Mouse (Mus musculus): ENCODE data around the gene Cnot9. TPM values are rescaled to one million over a fixed set of nuclear protein-coding genes. Genes with fewer than 3 reads are reported as not detected.

The Cnot9 gene
- polyA plus RNA-seq (2014; fragmentation: Illumina TruSeq; extraction: RNeasy Lipid Tissue Mini Kit (QIAGEN cat#74804); ENCODE audit: low read depth, low replicate concordance) = 22.3 TPM

DNA sequence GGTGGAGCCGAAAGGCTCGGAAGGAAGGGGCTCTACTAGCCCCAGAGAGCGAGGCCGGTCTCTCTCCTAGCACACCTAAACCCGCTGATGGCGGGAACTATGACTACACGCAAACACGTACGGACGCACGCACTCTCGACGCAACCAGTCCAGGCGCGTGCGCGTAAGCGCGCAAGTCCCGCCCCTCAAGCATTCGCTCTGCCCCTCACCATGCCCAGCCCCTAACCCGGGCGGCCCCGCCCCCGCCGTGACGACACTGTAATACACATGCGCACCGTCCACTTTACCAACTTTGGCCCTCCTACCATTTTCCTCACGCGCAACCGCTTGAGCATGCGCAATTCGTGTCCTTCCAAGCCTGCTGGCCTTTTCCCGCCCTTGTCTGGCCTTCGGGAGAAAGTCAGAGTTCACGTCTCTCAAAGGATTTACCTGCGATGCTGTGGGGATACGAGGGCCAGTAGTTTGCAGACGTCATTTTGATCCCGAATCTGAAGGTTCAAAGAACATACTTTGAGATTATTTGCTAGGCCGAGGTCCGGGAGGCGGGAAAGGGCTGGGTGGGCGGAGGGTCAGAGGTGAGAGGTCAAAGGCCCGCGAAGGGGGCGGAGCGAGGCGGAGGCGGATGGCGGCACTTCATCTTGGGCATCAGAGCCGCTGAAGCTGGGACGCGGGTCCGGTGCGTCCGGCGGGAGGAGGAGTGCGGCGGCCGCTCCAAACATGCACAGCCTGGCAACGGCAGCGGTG is at the start of gene Cnot9:
Gene Cnot9 (plus strand): TSS at position 338 of the 744 bp plus-strand sequence.

DNA sequence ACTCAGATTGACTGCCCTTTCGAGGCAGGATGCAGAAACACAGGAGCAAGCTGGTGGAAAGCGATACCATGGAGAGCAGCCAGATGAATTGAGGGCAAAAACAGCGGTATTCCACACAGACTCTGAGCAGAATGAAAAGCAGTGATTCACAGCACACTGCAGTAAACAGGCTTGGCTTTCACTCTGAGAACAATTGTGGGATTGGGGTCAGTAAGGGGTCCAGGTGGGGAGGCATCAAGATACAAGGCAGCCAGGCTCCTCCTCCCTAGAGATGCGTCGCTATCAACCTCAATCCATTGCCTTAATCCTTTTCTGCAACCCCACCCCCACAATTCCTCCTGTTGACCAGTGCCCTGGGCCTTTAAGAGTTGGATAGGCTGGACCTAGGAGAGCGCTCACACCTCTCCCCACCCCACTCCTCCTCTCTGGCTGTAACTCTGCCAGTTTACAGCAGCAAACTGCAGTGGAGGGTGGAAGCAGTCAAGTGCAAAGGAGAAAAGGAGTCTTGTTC is 36.6 kb downstream of the Cnot9 start, which contains the start of gene Plcd4:
Gene Plcd4 (plus strand): TSS at position 438 of the 511 bp plus-strand sequence.

DNA sequence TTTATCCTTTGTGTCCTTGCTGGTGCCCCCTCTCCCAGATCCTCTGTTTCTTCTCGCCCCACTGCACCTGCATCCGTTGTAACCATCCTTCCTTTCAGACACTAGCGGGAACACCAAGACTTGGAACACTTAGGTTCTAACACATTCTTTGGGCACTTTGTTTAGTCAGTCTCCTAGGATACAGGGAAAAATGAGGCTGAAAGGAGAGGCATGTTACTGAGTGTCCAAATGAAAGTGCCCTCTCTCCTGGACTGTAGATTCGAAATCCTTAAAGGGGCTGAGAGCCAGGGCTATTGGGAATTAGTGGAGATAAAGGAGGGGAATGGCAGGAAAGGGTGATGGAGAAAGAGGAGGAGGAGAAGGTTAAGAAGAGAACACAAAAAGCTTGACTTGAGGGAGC is 38.3 kb downstream of the Cnot9 start, which contains the start of gene Usp37:
Gene Usp37 (minus strand): TSS at position 101 of the 400 bp plus-strand sequence.

Other genes starting within 250 kb of the Cnot9 start
- gene Gpbar1, start 227.5 kb upstream of the Cnot9 start, polyA plus RNA-seq (2014; fragmentation: Illumina TruSeq; extraction: RNeasy Lipid Tissue Mini Kit (QIAGEN cat#74804); ENCODE audit: low read depth, low replicate concordance) = not detected
- 4.0 TPM for gene Aamp, start 221.3 kb upstream of the Cnot9 start, polyA plus RNA-seq (2014; fragmentation: Illumina TruSeq; extraction: RNeasy Lipid Tissue Mini Kit (QIAGEN cat#74804); ENCODE audit: low read depth, low replicate concordance)
- gene Pnkd, start 221.1 kb upstream of the Cnot9 start, polyA plus RNA-seq (2014; fragmentation: Illumina TruSeq; extraction: RNeasy Lipid Tissue Mini Kit (QIAGEN cat#74804); ENCODE audit: low read depth, low replicate concordance) = 4.9 TPM
- gene Tmbim1, start 200.4 kb upstream of the Cnot9 start, polyA plus RNA-seq (2014; fragmentation: Illumina TruSeq; extraction: RNeasy Lipid Tissue Mini Kit (QIAGEN cat#74804); ENCODE audit: low read depth, low replicate concordance) = 13.5 TPM
- 0.28 TPM for gene Catip, start 143.9 kb upstream of the Cnot9 start, polyA plus RNA-seq (2014; fragmentation: Illumina TruSeq; extraction: RNeasy Lipid Tissue Mini Kit (QIAGEN cat#74804); ENCODE audit: low read depth, low replicate concordance)
- gene Slc11a1, start 130.9 kb upstream of the Cnot9 start, polyA plus RNA-seq (2014; fragmentation: Illumina TruSeq; extraction: RNeasy Lipid Tissue Mini Kit (QIAGEN cat#74804); ENCODE audit: low read depth, low replicate concordance) = not detected
- gene Ctdsp1, start 114.5 kb upstream of the Cnot9 start, polyA plus RNA-seq (2014; fragmentation: Illumina TruSeq; extraction: RNeasy Lipid Tissue Mini Kit (QIAGEN cat#74804); ENCODE audit: low read depth, low replicate concordance) = 19.7 TPM
- 29.1 TPM for gene Vil1, start 96.7 kb upstream of the Cnot9 start, polyA plus RNA-seq (2014; fragmentation: Illumina TruSeq; extraction: RNeasy Lipid Tissue Mini Kit (QIAGEN cat#74804); ENCODE audit: low read depth, low replicate concordance)
- 5.7 TPM for gene Plcd4, start 36.8 kb downstream of the Cnot9 start, polyA plus RNA-seq (2014; fragmentation: Illumina TruSeq; extraction: RNeasy Lipid Tissue Mini Kit (QIAGEN cat#74804); ENCODE audit: low read depth, low replicate concordance)
- 12.9 TPM for gene Usp37, start 38.2 kb downstream of the Cnot9 start, polyA plus RNA-seq (2014; fragmentation: Illumina TruSeq; extraction: RNeasy Lipid Tissue Mini Kit (QIAGEN cat#74804); ENCODE audit: low read depth, low replicate concordance)
- gene Zfp142, start 82.2 kb downstream of the Cnot9 start, polyA plus RNA-seq (2014; fragmentation: Illumina TruSeq; extraction: RNeasy Lipid Tissue Mini Kit (QIAGEN cat#74804); ENCODE audit: low read depth, low replicate concordance) = 2.8 TPM
- gene Bcs1l, start 82.2 kb downstream of the Cnot9 start, polyA plus RNA-seq (2014; fragmentation: Illumina TruSeq; extraction: RNeasy Lipid Tissue Mini Kit (QIAGEN cat#74804); ENCODE audit: low read depth, low replicate concordance) = 8.9 TPM
- 9.3 TPM for gene Rnf25, start 95.3 kb downstream of the Cnot9 start, polyA plus RNA-seq (2014; fragmentation: Illumina TruSeq; extraction: RNeasy Lipid Tissue Mini Kit (QIAGEN cat#74804); ENCODE audit: low read depth, low replicate concordance)
- gene Stk36, start 95.4 kb downstream of the Cnot9 start, polyA plus RNA-seq (2014; fragmentation: Illumina TruSeq; extraction: RNeasy Lipid Tissue Mini Kit (QIAGEN cat#74804); ENCODE audit: low read depth, low replicate concordance) = 3.8 TPM
- gene Ttll4, start 155.7 kb downstream of the Cnot9 start, polyA plus RNA-seq (2014; fragmentation: Illumina TruSeq; extraction: RNeasy Lipid Tissue Mini Kit (QIAGEN cat#74804); ENCODE audit: low read depth, low replicate concordance) = 22.1 TPM
- gene Cyp27a1, start 207.5 kb downstream of the Cnot9 start, polyA plus RNA-seq (2014; fragmentation: Illumina TruSeq; extraction: RNeasy Lipid Tissue Mini Kit (QIAGEN cat#74804); ENCODE audit: low read depth, low replicate concordance) = 7.9 TPM
- gene Prkag3, start 243.2 kb downstream of the Cnot9 start, polyA plus RNA-seq (2014; fragmentation: Illumina TruSeq; extraction: RNeasy Lipid Tissue Mini Kit (QIAGEN cat#74804); ENCODE audit: low read depth, low replicate concordance) = 1.2 TPM